Mouse (Mus musculus): ENCODE measurements around the gene Epb41. TPM values are rescaled to one million over a fixed set of nuclear protein-coding genes. Genes with fewer than 3 reads are reported as not detected.

Epb41 gene
- polyA plus RNA-seq, 1 experiment from 2014 or later, result 57.7 TPM

GRCm38 (mm10) chr4:132025738-132026527, 49.2 kb downstream of the Epb41 start:
- Histone ChIP-seq H3K36me3 (ENCODE audit: control insufficient read depth, insufficient read depth, low read length) (no peaks in the 10 kb centered on the region), H3K4me2 (ENCODE audit: low read depth, low read length) (no peak overlapping the region), H3K4me1 (replicated peaks; ENCODE audit: control insufficient read depth, insufficient read depth, low read length) (0 out of 2 replicates have a peak, but pooled peaks cover 4% of the 10 kb centered on the region), H3K27me3 (ENCODE audit: control insufficient read depth, insufficient read depth, low read depth, low read length) (no peaks in the 10 kb centered on the region), H3K27ac (ENCODE audit: low read length) (no peak overlapping the region), H3K4me3 (ENCODE audit: low read length) (no peak overlapping the region), H3K9me3 (ENCODE audit: control insufficient read depth, low read length) (no peaks in the 10 kb centered on the region), H3K9ac (ENCODE audit: low read length) (no peak overlapping the region)
- 34% methylated on average over 5 of the region's 5 CpGs for WGBS
- no peak for ATAC-seq (ENCODE audit: low read depth)

GRCm38 (mm10) chr4:132025264-132025663, 49.9 kb downstream of the Epb41 start:
- WGBS, result 39% methylated on average over 2 of the region's 2 CpGs

GRCm38 (mm10) chr4:132023816-132024215, 51.3 kb downstream of the Epb41 start:
- Histone ChIP-seq H3K36me3 (ENCODE audit: control insufficient read depth, insufficient read depth, low read length) (no peaks in the 10 kb centered on the region), H3K9me3 (ENCODE audit: control insufficient read depth, low read length) (no peaks in the 10 kb centered on the region), H3K9ac (ENCODE audit: low read length) (no peak overlapping the region), H3K27me3 (ENCODE audit: control insufficient read depth, insufficient read depth, low read depth, low read length) (no peaks in the 10 kb centered on the region), H3K4me1 (replicated peaks; ENCODE audit: control insufficient read depth, insufficient read depth, low read length) (0 out of 2 replicates have a peak, but pooled peaks cover 4% of the 10 kb centered on the region), H3K4me3 (ENCODE audit: low read length) (no peak overlapping the region), H3K4me2 (ENCODE audit: low read depth, low read length) (no peak overlapping the region), H3K27ac (ENCODE audit: low read length) (no peak overlapping the region)
- 96% methylated on average over 2 of the region's 2 CpGs for WGBS
- no peak for ATAC-seq (ENCODE audit: low read depth)

More at GRCm38 (mm10) chr4:132025264-132025663, 49.9 kb downstream of the Epb41 start:
- Histone ChIP-seq H3K27ac (ENCODE audit: low read length) (no peak overlapping the region), H3K9me3 (ENCODE audit: control insufficient read depth, low read length) (no peaks in the 10 kb centered on the region), H3K9ac (ENCODE audit: low read length) (no peak overlapping the region), H3K4me3 (ENCODE audit: low read length) (no peak overlapping the region), H3K4me1 (replicated peaks; ENCODE audit: control insufficient read depth, insufficient read depth, low read length) (0 out of 2 replicates have a peak, but pooled peaks cover 4% of the 10 kb centered on the region), H3K4me2 (ENCODE audit: low read depth, low read length) (no peak overlapping the region), H3K27me3 (ENCODE audit: control insufficient read depth, insufficient read depth, low read depth, low read length) (no peaks in the 10 kb centered on the region), H3K36me3 (ENCODE audit: control insufficient read depth, insufficient read depth, low read length) (no peaks in the 10 kb centered on the region)
- no peak for ATAC-seq (ENCODE audit: low read depth)

- 93% methylated on average over 4 of the region's 4 CpGs for WGBS
- Histone ChIP-seq H3K27ac (ENCODE audit: low read length) (no peak overlapping the region), H3K36me3 (ENCODE audit: control insufficient read depth, insufficient read depth, low read length) (no peaks in the 10 kb centered on the region), H3K9ac (ENCODE audit: low read length) (no peak overlapping the region), H3K4me2 (ENCODE audit: low read depth, low read length) (no peak overlapping the region), H3K27me3 (ENCODE audit: control insufficient read depth, insufficient read depth, low read depth, low read length) (no peaks in the 10 kb centered on the region), H3K4me3 (ENCODE audit: low read length) (no peak overlapping the region), H3K9me3 (ENCODE audit: control insufficient read depth, low read length) (no peaks in the 10 kb centered on the region), H3K4me1 (replicated peaks; ENCODE audit: control insufficient read depth, insufficient read depth, low read length) (0 out of 2 replicates have a peak, but pooled peaks cover 4% of the 10 kb centered on the region)
- ATAC-seq (ENCODE audit: low read depth), result no peak
Measured at GRCm38 (mm10) chr4:132022639-132023038, 52.5 kb downstream of the Epb41 start.

- 81% methylated on average over 7 of the region's 7 CpGs for WGBS
- H3K9me3 ChIP-seq (ENCODE audit: control insufficient read depth, low read length), result no peaks in the 10 kb centered on the region
- H3K27ac ChIP-seq (ENCODE audit: low read length), result no peak overlapping the region
- no peaks in the 10 kb centered on the region for H3K27me3 ChIP-seq (ENCODE audit: control insufficient read depth, insufficient read depth, low read depth, low read length)
- H3K36me3 ChIP-seq (ENCODE audit: control insufficient read depth, insufficient read depth, low read length), result no peaks in the 10 kb centered on the region
- no peak overlapping the region for H3K9ac ChIP-seq (ENCODE audit: low read length)
- no peak overlapping the region for H3K4me2 ChIP-seq (ENCODE audit: low read depth, low read length)
- H3K4me1 ChIP-seq (replicated peaks; ENCODE audit: control insufficient read depth, insufficient read depth, low read length), result 0 out of 2 replicates have a peak, but pooled peaks cover 4% of the 10 kb centered on the region
- H3K4me3 ChIP-seq (ENCODE audit: low read length), result no peak overlapping the region
- ATAC-seq (ENCODE audit: low read depth), result no peak
Measured at GRCm38 (mm10) chr4:132021883-132022282, 53.2 kb downstream of the Epb41 start.

GRCm38 (mm10) chr4:132018547-132018946, 56.6 kb downstream of the Epb41 start:
- H3K9me3 ChIP-seq (ENCODE audit: control insufficient read depth, low read length), result no peaks in the 10 kb centered on the region
- H3K4me2 ChIP-seq (ENCODE audit: low read depth, low read length), result no peak overlapping the region
- H3K4me1 ChIP-seq (replicated peaks; ENCODE audit: control insufficient read depth, insufficient read depth, low read length), result no peaks in the 10 kb centered on the region
- no peaks in the 10 kb centered on the region for H3K36me3 ChIP-seq (ENCODE audit: control insufficient read depth, insufficient read depth, low read length)
- no peaks in the 10 kb centered on the region for H3K27me3 ChIP-seq (ENCODE audit: control insufficient read depth, insufficient read depth, low read depth, low read length)
- ATAC-seq (ENCODE audit: low read depth), result no peak
- 48% methylated on average over 4 of the region's 4 CpGs for WGBS
- H3K9ac ChIP-seq (ENCODE audit: low read length), result no peak overlapping the region
- H3K27ac ChIP-seq (ENCODE audit: low read length), result no peak overlapping the region
- no peak overlapping the region for H3K4me3 ChIP-seq (ENCODE audit: low read length)

GRCm38 (mm10) chr4:132015374-132015773, 59.7 kb downstream of the Epb41 start:
- Histone ChIP-seq H3K4me1 (replicated peaks; ENCODE audit: control insufficient read depth, insufficient read depth, low read length) (no peaks in the 10 kb centered on the region), H3K4me2 (ENCODE audit: low read depth, low read length) (no peak overlapping the region), H3K27ac (ENCODE audit: low read length) (no peak overlapping the region), H3K36me3 (ENCODE audit: control insufficient read depth, insufficient read depth, low read length) (no peaks in the 10 kb centered on the region), H3K27me3 (ENCODE audit: control insufficient read depth, insufficient read depth, low read depth, low read length) (no peaks in the 10 kb centered on the region), H3K9me3 (ENCODE audit: control insufficient read depth, low read length) (no peaks in the 10 kb centered on the region), H3K9ac (ENCODE audit: low read length) (no peak overlapping the region), H3K4me3 (ENCODE audit: low read length) (no peak overlapping the region)
- WGBS, result 80% methylated on average over 3 of the region's 3 CpGs
- no peak for ATAC-seq (ENCODE audit: low read depth)

- Histone ChIP-seq H3K27me3 (ENCODE audit: control insufficient read depth, insufficient read depth, low read depth, low read length) (no peaks in the 10 kb centered on the region), H3K4me3 (ENCODE audit: low read length) (no peak overlapping the region), H3K36me3 (ENCODE audit: control insufficient read depth, insufficient read depth, low read length) (peaks cover 4% of the 10 kb centered on the region), H3K4me2 (ENCODE audit: low read depth, low read length) (no peak overlapping the region), H3K4me1 (replicated peaks; ENCODE audit: control insufficient read depth, insufficient read depth, low read length) (no peaks in the 10 kb centered on the region), H3K27ac (ENCODE audit: low read length) (no peak overlapping the region), H3K9me3 (ENCODE audit: control insufficient read depth, low read length) (no peaks in the 10 kb centered on the region), H3K9ac (ENCODE audit: low read length) (no peak overlapping the region)
- no peak for ATAC-seq (ENCODE audit: low read depth)
- 94% methylated on average over 3 of the region's 3 CpGs for WGBS
Measured at GRCm38 (mm10) chr4:132011619-132012018, 63.5 kb downstream of the Epb41 start.

- WGBS, result 77% methylated on average over 8 of the region's 8 CpGs
- no peak overlapping the region for H3K9ac ChIP-seq (ENCODE audit: low read length)
- H3K4me2 ChIP-seq (ENCODE audit: low read depth, low read length), result no peak overlapping the region
- H3K9me3 ChIP-seq (ENCODE audit: control insufficient read depth, low read length), result no peaks in the 10 kb centered on the region
- H3K36me3 ChIP-seq (ENCODE audit: control insufficient read depth, insufficient read depth, low read length), result peaks cover 8% of the 10 kb centered on the region
- H3K4me1 ChIP-seq (replicated peaks; ENCODE audit: control insufficient read depth, insufficient read depth, low read length), result no peaks in the 10 kb centered on the region
- no peak for ATAC-seq (ENCODE audit: low read depth)
- H3K27ac ChIP-seq (ENCODE audit: low read length), result no peak overlapping the region
- H3K4me3 ChIP-seq (ENCODE audit: low read length), result no peak overlapping the region
- no peaks in the 10 kb centered on the region for H3K27me3 ChIP-seq (ENCODE audit: control insufficient read depth, insufficient read depth, low read depth, low read length)
Measured at GRCm38 (mm10) chr4:132010416-132010815, 64.7 kb downstream of the Epb41 start.
